Mouse (Mus musculus) heart, postnatal 10 days (tissue): ENCODE measurements around the gene Lcn2. TPM values are rescaled to one million over a fixed set of nuclear protein-coding genes. Genes with fewer than 3 reads are reported as not detected.

ENCODE experiments used
- DNase-seq, 2 experiments: peaks; one replicate each; pipeline ENCODE4 v3.0.0; 2021
- intact Hi-C: fragments of 180-260 bp; cut with DNase I; formaldehyde crosslinking; loops from one replicate; pipeline ENCODE4 v1.15.1; 2025
- total RNA-seq, 2 experiments: library from RNA; stranded (reverse); gene quantifications; 2 replicates each; pipeline ENCODE4 v1.2.3; 2021

The Lcn2 gene
- total RNA-seq: 1 to 10 TPM; 4.2 to 7.1 TPM

- no peak for DNase-seq
- intact Hi-C loops: no loop called here
These were observed at the start of gene Lcn2 for GRCm38 (mm10) chr2:32387706-32388490. Lcn2 (minus strand) TSS chr2:32388252.

GRCm38 (mm10) chr2:32437612-32438166 lies 49.6 kb upstream of the Lcn2 start:
- intact Hi-C loops: no loop called here
- no peak for DNase-seq

DNA sequence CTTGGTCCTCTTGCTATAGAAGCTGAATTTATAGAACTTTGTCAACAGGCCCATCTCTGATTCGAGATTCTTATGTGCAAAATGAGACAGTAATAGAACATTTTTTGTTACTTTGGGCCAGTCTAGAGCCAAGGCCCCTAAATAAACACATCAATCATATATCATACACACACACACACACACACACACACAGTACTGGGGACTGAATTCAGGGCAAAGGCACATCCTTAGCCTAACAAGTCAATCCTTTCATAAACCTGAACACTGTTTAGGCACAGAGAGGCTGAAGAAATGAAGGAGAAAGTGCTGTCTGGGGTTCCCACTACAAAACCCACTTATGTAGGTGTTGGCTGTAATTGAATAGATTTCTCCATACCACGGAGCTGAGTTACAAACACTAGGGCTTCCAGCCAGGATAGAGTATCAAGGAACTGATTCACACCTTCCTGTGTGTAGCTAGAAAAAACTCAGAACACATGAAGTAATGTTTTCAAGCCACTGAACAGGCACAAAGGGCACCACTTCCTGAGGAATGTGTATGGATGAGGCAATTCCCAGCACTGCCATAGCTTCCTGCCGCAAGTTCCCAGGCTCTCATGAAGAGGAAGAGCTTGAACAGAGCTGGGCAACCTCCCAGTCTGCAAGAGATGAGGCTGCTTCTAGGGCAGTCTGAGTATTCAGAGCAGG lies 48.8 kb upstream of the Lcn2 start:
- DNase-seq: peak in 1 of 2 experiments; percentile 49
- intact Hi-C loops: no loop called here

DNA sequence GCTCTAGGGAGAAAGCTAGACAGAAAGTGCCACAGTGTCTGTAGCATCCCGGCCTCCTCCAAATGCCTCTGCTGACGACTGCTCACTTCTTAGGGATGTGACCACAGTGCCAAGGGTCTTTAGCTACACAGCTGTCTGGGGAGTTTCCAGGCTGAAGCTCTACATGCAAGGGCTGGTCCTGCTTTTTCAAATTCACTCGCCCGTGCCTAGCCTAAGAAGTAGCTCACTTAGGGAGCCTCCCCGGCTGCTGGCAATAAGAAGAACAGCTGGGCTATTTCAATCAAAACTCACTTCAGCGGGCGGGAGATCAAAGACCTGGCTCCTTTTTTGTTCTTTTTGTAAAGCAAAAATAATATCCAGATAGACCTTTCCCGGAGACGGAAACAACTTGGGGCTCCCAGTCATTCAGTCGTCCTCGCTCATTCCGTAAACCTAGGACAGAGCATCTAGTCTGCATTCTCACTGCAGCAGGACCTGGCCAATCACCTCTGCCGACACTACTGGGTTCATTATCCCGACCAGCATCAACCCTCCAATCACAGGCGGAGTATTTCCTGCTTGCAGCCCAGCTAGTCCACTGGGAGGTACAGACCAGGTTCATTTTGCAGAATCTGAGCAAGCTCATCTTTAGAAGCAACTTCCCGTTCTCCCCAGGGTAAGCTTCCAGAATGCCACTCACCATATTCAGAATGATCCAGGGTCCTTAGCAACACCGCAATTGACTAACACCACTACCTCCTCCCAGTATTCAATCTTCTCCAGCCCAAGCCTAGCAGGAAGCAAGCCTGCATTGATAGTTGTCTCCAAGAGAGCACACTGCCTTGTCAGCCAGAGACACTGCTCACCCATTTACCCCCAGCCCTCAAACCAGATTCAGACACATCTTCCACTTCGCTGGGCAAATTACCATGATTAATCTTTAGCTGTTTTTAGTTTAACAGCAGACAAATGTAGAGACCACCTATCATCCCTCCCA lies 42.9 kb upstream of the Lcn2 start:
- intact Hi-C loops: no loop called here
- peak; percentile 85 to 87 for DNase-seq

DNA sequence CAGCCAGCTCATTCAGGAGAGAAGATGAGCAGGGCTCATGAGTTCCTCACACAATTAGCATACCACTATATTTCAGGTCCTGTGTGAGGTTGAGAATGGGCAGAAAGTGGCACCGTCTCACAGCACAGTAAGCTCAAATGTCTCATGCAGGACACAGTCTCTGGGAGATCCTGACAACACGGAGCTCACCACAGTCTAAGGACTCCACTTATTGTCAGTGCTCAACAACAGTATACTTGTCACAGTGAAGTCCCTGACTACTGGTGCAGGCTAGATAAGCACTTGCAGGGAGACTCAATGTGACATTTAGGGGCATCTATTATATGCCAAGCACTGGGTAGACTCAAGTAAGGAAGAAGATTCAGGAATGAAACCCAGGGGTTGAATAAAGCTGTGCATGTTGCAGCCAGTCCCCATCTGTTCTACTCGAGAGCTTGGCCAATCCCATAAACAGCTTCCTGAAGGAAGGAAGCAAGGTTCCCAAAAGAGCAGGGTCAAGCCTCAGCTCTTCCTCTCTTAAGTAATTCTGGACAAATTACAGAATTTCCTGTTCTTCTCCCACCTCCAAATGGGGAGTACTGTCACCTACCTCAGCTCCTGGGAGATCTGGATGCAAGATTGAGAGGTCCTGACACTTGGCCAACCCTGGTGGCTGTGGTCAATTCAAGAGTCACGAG lies 41.3 kb upstream of the Lcn2 start:
- no peak for DNase-seq
- intact Hi-C loops: loop anchor here (2.0 kb wide), 1 partner anchor 21 kb away; the partner anchor contains the start of genes Naif1 and Slc25a25

DNA sequence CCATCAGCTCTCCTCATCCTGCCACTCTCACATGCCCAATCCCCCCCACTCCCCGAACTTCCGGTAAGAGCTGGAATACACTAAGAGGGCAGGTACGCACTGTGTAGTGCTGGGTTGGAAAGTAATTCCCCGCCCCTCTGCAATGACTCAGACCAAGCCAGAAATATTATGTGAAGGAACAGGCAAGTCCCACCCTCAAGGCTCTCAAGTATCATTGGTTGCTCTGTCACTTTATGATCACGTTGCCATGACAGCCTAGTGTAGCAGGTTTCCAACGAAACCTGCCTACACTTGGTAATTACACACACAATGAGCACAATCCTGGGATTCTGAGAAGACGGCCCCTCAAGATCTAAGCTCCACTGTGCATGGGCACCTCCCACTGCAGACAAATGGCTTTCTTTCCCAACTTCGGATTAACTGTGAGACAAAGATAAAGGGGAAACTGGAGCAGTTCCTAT lies 40.2 kb upstream of the Lcn2 start:
- DNase-seq: peak in 1 of 2 experiments; percentile 32
- intact Hi-C loops: loop anchor here (2.0 kb wide), 1 partner anchor 23 kb away; the partner anchor contains the start of genes Naif1 and Slc25a25

GRCm38 (mm10) chr2:32427720-32428119 lies 39.7 kb upstream of the Lcn2 start:
- DNase-seq: no peak
- intact Hi-C loops: loop anchor here (2.0 kb wide), 1 partner anchor 23 kb away; the partner anchor contains the start of genes Naif1 and Slc25a25

GRCm38 (mm10) chr2:32426141-32426540 lies 38.1 kb upstream of the Lcn2 start:
- intact Hi-C loops: no loop called here
- DNase-seq: no peak

DNA sequence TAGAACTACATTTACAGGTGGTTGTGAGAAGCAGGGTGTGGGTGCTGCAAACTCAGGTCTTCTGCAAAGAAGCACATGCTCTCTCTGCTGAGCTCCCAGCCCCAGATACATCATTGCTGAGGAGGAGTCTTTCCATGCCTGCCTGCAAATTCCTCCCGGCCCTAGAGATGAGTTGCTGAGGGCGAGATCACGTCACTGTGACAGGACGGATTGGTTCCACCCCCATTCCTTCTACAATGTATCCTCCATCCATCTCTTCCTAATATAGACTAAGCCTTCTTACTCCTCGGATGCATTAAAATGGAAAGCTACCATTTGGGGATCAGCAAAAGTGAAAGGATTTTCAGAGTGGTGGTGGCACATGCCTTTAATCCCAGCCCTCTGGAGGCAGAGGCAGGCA lies 37.5 kb upstream of the Lcn2 start:
- no peak for DNase-seq

GRCm38 (mm10) chr2:32424796-32425195 lies 36.7 kb upstream of the Lcn2 start:
- DNase-seq: no peak
- intact Hi-C loops: no loop called here

More for the DNA sequence above, 37.5 kb upstream of the Lcn2 start:
- intact Hi-C loops: no loop called here

DNA sequence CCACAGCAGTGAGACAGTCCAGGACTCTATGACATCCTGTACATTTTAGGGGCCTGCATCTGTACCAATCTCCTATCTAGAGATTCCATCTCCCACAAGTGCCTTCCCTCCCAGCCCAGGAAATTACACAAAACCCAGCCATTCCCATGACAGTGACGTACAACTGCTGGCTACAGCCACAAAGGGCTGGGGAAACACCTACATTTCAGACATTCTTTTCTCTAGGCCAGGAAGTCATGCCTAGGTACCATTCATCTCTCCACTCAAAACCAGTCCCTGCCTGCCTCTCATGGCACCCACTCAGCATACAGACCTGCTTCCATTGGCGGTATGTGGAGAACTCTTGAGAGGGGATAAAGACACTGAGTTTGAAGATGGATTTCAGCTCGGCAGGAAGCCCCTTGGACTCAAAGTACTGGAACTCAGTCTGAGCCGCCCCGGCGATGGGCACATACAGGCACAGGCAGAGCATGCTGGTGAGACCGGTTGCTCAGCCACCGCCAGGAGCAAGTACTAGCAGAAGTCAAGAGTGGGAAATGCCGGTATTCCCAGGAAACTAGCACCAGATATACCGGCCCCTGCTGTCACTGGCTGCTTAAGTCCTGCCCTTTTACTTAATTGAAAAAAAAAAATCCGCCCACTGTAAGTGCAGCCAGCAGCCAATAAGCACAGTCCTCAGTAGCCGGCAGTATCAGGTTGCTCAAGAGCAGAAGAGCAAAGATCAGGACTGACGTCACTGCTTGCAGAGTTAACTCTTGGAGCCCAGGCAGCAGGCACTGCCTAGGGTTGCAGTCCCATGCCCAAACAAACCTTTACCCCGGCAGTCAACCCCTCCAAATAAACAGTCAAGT lies 35.7 kb upstream of the Lcn2 start:
- intact Hi-C loops: no loop called here
- DNase-seq: peak; percentile 82 to 88

DNA sequence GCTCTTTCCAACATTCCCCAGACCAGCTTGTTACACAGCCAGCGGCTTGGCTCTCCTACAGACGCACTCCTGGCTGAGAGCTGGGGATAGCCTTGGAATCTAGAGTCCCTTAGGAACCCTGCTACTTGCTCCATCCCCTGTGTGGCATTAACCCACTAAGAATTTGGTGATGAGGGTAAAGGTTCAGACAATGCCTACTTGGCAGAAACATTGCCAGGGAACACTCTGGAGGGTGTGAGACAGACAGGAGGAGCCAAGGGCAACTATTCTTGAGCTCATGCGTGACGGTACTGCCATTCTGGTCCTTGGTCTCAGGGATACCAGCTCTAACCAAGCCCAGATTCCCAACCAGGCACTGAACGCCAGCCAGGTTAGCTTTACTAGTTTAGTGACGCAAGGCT lies 33.8 kb upstream of the Lcn2 start:
- no peak for DNase-seq
- intact Hi-C loops: no loop called here

DNA sequence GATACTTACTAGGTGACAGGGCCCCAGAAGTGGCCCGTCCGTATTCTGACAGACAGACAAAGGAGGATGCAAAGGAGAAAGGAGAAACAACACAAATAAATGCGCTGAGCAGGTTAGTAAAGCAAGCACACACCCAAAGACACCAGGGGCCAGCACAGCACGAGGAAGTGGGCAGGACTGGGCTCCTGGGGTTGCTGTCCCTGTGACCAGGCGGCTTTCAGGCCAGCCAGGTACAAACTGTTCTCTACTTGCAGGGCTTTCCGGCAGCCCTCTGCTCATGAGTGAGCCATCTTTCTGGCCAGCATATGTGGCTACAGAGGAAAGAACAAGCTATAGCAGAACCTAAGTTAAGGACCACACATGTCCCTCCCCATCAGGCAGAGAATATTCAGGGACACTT lies 32.6 kb upstream of the Lcn2 start:
- no peak for DNase-seq
- intact Hi-C loops: no loop called here

GRCm38 (mm10) chr2:32420066-32420608 lies 32.1 kb upstream of the Lcn2 start:
- DNase-seq: no peak
- intact Hi-C loops: no loop called here

DNA sequence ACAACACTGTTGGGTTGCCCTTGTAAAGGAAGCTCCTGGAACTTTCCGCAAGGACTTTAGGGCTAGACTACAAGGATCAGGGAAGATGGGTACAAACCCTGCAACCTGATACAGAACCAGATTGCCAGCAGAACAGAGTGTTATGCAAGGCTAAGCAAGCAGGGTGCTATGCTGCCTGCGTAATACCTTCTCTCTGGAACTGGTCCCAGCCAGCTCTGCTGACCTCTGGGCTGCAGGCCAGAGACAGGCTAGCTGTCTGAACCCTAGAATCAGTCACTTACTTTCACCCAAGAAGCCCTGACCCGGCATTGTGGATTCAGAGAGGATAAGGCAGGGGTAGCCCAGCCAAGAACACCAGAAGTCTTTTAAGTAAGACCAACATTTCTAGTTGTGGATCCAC lies 31.3 kb upstream of the Lcn2 start:
- intact Hi-C loops: loop anchor here (5.0 kb wide), 1 partner anchor 38 kb away; no protein-coding TSS in a partner anchor
- DNase-seq: peak; percentile 72 to 82

DNA sequence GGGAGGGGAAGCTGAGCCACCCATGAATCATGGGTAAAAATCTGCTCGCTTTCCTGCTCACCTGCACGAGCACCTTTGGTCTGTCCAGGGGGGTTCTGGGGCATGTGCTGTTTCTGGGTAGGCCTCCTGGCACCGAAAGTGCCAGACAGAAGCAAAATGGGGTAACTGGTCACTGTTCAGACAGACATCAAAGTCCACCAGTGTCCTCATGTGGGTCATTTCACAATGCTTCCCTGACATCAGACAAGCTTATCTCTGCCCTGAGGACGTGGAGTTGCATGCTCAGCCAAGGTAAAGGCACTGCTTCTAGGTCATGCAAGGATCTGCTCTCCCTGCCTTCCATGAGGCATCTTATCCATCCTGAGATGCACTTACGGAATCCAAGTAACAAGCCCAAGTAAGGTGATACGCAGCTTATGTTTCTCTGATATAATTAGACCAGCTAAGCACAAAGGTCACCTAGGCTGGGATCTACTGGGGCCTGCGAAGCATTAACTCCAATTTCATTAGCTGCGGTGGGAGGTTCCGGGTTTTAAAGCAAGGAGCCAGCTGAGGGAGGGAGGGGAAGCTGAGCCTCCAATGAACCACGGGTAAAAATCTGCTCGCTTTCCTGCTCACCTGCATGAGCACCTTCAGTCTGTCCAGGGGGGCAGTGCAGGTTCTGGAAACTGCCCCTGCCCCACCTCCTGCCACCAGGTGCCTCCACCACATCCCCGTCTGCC lies 30.5 kb upstream of the Lcn2 start:
- no peak for DNase-seq
- intact Hi-C loops: loop anchor here (5.0 kb wide), 1 partner anchor 39 kb away; no protein-coding TSS in a partner anchor

- DNase-seq: no peak
- intact Hi-C loops: loop anchor here (5.0 kb wide), 1 partner anchor 40 kb away; no protein-coding TSS in a partner anchor
These were observed 29.4 kb upstream of the Lcn2 start for GRCm38 (mm10) chr2:32417486-32417885.

DNA sequence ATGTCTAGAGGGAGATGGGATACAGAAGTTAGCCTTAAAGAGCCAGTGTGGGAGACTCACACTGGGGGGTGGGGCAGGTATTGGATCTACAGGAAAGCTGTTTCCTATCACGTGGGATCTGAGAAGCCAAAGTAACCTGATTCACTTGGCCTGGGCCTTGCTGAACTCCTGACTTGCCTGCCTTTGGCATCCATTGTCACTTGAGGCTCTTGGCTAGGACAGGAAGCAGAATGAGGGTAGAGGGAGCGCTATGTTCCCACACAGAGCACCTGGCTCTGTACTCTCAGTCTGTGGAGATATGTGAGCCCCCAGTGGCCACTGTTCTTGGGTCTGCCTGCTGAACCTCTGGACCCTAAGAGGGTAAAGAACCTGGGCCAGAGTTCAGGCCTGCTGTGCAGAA lies 28.5 kb upstream of the Lcn2 start:
- intact Hi-C loops: loop anchor here (5.0 kb wide), 1 partner anchor 41 kb away; no protein-coding TSS in a partner anchor
- DNase-seq: no peak
